Mouse (Mus musculus) hindbrain, embryonic 14.5 days (tissue): Measurements from ENCODE around the gene Aoc3. TPM values are rescaled to one million over a fixed set of nuclear protein-coding genes. Genes with fewer than 3 reads are reported as not detected.

ENCODE experiments used
- ATAC-seq: fragments of 200-750 bp; cut with Nextera tagmentation; 2 replicates; pipeline ENCODE4 v1.8.0; 2017; ENCODE audit warnings: moderate number of reproducible peaks, mild to moderate bottlenecking, moderate TSS enrichment, moderate library complexity; ENCODE audit not compliant: low FRiP score
- DNase-seq: peaks from one replicate; pipeline ENCODE4 v3.0.0-alpha.2; 2015; ENCODE audit warnings: low spot score
- H3K27ac ChIP-seq: fragments of 300-500 bp; sonication (generic); 2 replicates; pipeline ENCODE4 v1.5.1; 2014; ENCODE audit warnings: mild to moderate bottlenecking, moderate library complexity
- H3K27me3 ChIP-seq: fragments of 300-500 bp; sonication (generic); 2 replicates; pipeline ENCODE4 v1.6.1; 2014; ENCODE audit warnings: mild to moderate bottlenecking, low read length, mixed read lengths; ENCODE audit not compliant: control insufficient read depth, insufficient read depth
- H3K36me3 ChIP-seq: fragments of 300-500 bp; sonication (generic); replicated peaks from 2 replicates; pipeline ENCODE4 v1.6.1; 2014; ENCODE audit not compliant: control insufficient read depth, insufficient read depth
- H3K4me1 ChIP-seq: fragments of 300-500 bp; sonication (generic); replicated peaks from 2 replicates; pipeline ENCODE4 v1.6.1; 2014; ENCODE audit warnings: antibody characterized with exemption, low read length, mixed read lengths; ENCODE audit not compliant: control insufficient read depth, insufficient read depth
- H3K4me2 ChIP-seq: fragments of 300-500 bp; sonication (generic); replicated peaks from 2 replicates; pipeline ENCODE4 v1.6.1; 2014; ENCODE audit warnings: mild to moderate bottlenecking, moderate library complexity
- H3K4me3 ChIP-seq: fragments of 300-500 bp; sonication (generic); replicated peaks from 2 replicates; pipeline ENCODE4 v1.5.1; 2014; ENCODE audit warnings: mild to moderate bottlenecking, low read length
- H3K9ac ChIP-seq: fragments of 300-500 bp; sonication (generic); 2 replicates; pipeline ENCODE4 v1.6.1; 2014
- H3K9me3 ChIP-seq: fragments of 300-500 bp; sonication (generic); 2 replicates; pipeline ENCODE4 v1.6.1; 2016; ENCODE audit warnings: low read length; ENCODE audit not compliant: control insufficient read depth
- WGBS: fragments of 180-500 bp; shearing (Covaris S2); extraction: QIAGEN DNeasy Blood & Tissue Kit; methylation state at CpG from one replicate; pipeline ENCODE4 v1.1.7; 2014; 5-methylcytosine and 5-hydroxymethylcytosine counted together
- microRNA-seq: library from miRNA; unstranded; fragments of <30 nt; microRNA quantifications from one replicate; pipeline ENCODE4, GENCODE M21; 2016
- polyA plus RNA-seq: library from polyadenylated mRNA; unstranded; fragments of >200 nt; fragmentation: Nextera tagmentation; extraction: Ambion mirVana; gene quantifications from 2 replicates; pipeline ENCODE4 v1.2.1, GENCODE M21; 2014

The Aoc3 gene
- polyA plus RNA-seq, 1 experiment from 2014 or later = 0.28 TPM

- H3K27me3 ChIP-seq = no peaks in the 10 kb centered on the region
- H3K27ac ChIP-seq = no peak overlapping the region
- H3K4me2 ChIP-seq = no peak overlapping the region
- ATAC-seq (no peak), DNase-seq (no peak)
- no peaks in the 10 kb centered on the region for H3K9me3 ChIP-seq
- H3K36me3 ChIP-seq = no peaks in the 10 kb centered on the region
- H3K4me3 ChIP-seq = no peak overlapping the region
- 86% methylated on average over 6 of the region's 6 CpGs for WGBS
- no peaks in the 10 kb centered on the region for H3K4me1 ChIP-seq
- H3K9ac ChIP-seq = no peak overlapping the region
These were observed 48.5 kb downstream of the Aoc3 start for GRCm38 (mm10) chr11:101378926-101379325.

GRCm38 (mm10) chr11:101381817-101382216 lies 51.4 kb downstream of the Aoc3 start:
- DNase-seq (no peak), ATAC-seq (no peak)
- 13% methylated on average over 4 of the region's 4 CpGs for WGBS

More at GRCm38 (mm10) chr11:101381817-101382216, 51.4 kb downstream of the Aoc3 start:
- H3K9me3 ChIP-seq = no peaks in the 10 kb centered on the region
- no peak overlapping the region for H3K27ac ChIP-seq
- no peak overlapping the region for H3K9ac ChIP-seq
- no peak overlapping the region for H3K4me3 ChIP-seq
- no peak overlapping the region for H3K4me2 ChIP-seq
- no peaks in the 10 kb centered on the region for H3K4me1 ChIP-seq
- no peaks in the 10 kb centered on the region for H3K36me3 ChIP-seq
- no peaks in the 10 kb centered on the region for H3K27me3 ChIP-seq

Small RNA genes lying within 50 kb of the gene (microRNA-seq; reads per million reads assigned to microRNA genes)
- not detected for gene Gm25593

Other genes starting within 250 kb of the Aoc3 start
- 37.2 and 45.3 TPM in 2 replicates for gene Coasy, start 248.0 kb upstream of the Aoc3 start, polyA plus RNA-seq
- gene Mlx, start 243.3 kb upstream of the Aoc3 start, polyA plus RNA-seq = 84.0 and 86.6 TPM in 2 replicates
- gene Psmc3ip, start 235.2 kb upstream of the Aoc3 start, polyA plus RNA-seq = 16.4 and 20.7 TPM in 2 replicates
- gene Retreg3, start 210.7 kb upstream of the Aoc3 start, polyA plus RNA-seq = 13.0 and 14.2 TPM in 2 replicates
- 64.0 and 64.1 TPM in 2 replicates for gene Tubg1, start 210.7 kb upstream of the Aoc3 start, polyA plus RNA-seq
- 48.6 and 50.6 TPM in 2 replicates for gene Tubg2, start 174.7 kb upstream of the Aoc3 start, polyA plus RNA-seq
- gene Cntnap1, start 160.1 kb upstream of the Aoc3 start, polyA plus RNA-seq = 6.0 and 6.5 TPM in 2 replicates
- 7.7 and 9.5 TPM in 2 replicates for gene Plekhh3, start 159.3 kb upstream of the Aoc3 start, polyA plus RNA-seq
- gene Ccr10, start 155.2 kb upstream of the Aoc3 start, polyA plus RNA-seq = 0.23 and 0.25 TPM in 2 replicates
- gene Ezh1, start 104.1 kb upstream of the Aoc3 start, polyA plus RNA-seq = 26.9 and 37.2 TPM in 2 replicates
- 102 and 117 TPM in 2 replicates for gene Ramp2, start 84.6 kb upstream of the Aoc3 start, polyA plus RNA-seq
- 122 and 133 TPM in 2 replicates for gene Vps25, start 76.9 kb upstream of the Aoc3 start, polyA plus RNA-seq
- 5.3 and 6.0 TPM in 2 replicates for gene Wnk4, start 70.0 kb upstream of the Aoc3 start, polyA plus RNA-seq
- gene Cntd1, start 51.6 kb upstream of the Aoc3 start, polyA plus RNA-seq = 0.42 and 0.91 TPM in 2 replicates
- gene Coa3, start 51.5 kb upstream of the Aoc3 start, polyA plus RNA-seq = 242 and 256 TPM in 2 replicates
- 172 and 176 TPM in 2 replicates for gene Becn1, start 28.3 kb upstream of the Aoc3 start, polyA plus RNA-seq
- 89.7 and 97.3 TPM in 2 replicates for gene Psme3, start 14.4 kb upstream of the Aoc3 start, polyA plus RNA-seq
- 1.3 and 1.6 TPM in 2 replicates for gene Aoc2, start 5.5 kb upstream of the Aoc3 start, polyA plus RNA-seq
- not detected in 2 replicates for gene G6pc, start 37.0 kb downstream of the Aoc3 start, polyA plus RNA-seq
- 82.4 and 85.3 TPM in 2 replicates for gene Aarsd1, start 87.0 kb downstream of the Aoc3 start, polyA plus RNA-seq
- gene Gm27029, start 94.2 kb downstream of the Aoc3 start, polyA plus RNA-seq = 7.3 and 8.8 TPM in 2 replicates
- 23.1 and 24.1 TPM in 2 replicates for gene Rundc1, start 94.5 kb downstream of the Aoc3 start, polyA plus RNA-seq
- gene Ptges3l, start 94.7 kb downstream of the Aoc3 start, polyA plus RNA-seq = 1.9 and 2.2 TPM in 2 replicates
- gene Rpl27, start 111.7 kb downstream of the Aoc3 start, polyA plus RNA-seq = 248 and 297 TPM in 2 replicates
- 2.6 and 5.4 TPM in 2 replicates for gene Ifi35, start 117.8 kb downstream of the Aoc3 start, polyA plus RNA-seq
- gene Rnd2, start 134.4 kb downstream of the Aoc3 start, polyA plus RNA-seq = 51.0 and 52.5 TPM in 2 replicates
- 99.9 and 117 TPM in 2 replicates for gene Vat1, start 135.6 kb downstream of the Aoc3 start, polyA plus RNA-seq
- 3.2 TPM in 2 replicates for gene Brca1, start 221.3 kb downstream of the Aoc3 start, polyA plus RNA-seq
- 90.1 and 93.0 TPM in 2 replicates for gene Nbr1, start 221.5 kb downstream of the Aoc3 start, polyA plus RNA-seq